Mouse (Mus musculus) urinary bladder, postnatal 0 days (tissue): Measurements from ENCODE around the gene Tab3. TPM values are rescaled to one million over a fixed set of nuclear protein-coding genes. Genes with fewer than 3 reads are reported as not detected.

ENCODE experiments used
- microRNA-seq: library from miRNA; unstranded; fragments of <30 nt; microRNA quantifications from one replicate; pipeline ENCODE4, GENCODE M21; 2016
- polyA plus RNA-seq: library from polyadenylated mRNA; unstranded; fragments of >200 nt; fragmentation: Nextera tagmentation; extraction: Ambion mirVana; gene quantifications from 2 replicates; pipeline ENCODE4 v1.2.1, GENCODE M21; 2015

Gene Tab3
- polyA plus RNA-seq: 2.2 and 2.3 TPM in 2 replicates

DNA sequence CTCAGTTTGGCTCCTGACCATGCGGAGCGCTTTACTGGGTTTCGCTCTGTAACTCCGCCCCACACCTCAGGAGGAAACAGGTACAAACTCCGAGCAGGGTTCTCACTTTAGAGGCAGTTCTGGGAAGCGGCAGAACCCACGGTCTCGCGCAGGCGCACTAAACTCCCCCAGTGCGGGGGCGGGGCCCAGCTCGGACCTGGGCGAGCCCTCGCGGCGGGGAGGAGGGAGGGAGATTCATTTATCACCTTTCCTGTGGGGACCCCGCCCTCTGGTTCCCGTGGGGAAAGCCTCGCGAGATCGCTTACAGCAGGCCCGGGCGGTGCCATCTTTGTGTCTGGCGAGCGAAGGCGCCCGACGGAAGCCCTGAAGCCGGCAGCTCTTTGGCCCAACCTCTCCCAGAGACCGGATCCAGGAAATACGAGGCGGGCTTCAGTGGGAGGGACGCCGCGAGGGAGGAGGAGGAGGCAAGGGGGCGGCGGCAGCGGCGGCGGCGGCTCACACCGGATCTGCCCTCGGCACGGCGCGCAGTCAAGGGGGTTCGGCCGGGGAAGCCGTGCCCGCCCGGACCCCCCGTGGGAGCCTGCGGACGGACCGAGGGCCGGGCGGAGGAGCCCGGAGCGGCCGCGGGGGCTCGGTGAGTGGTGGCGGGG, at the start of gene Tab3:
Tab3 (plus strand) TSS at position 491 of the 650 bp plus-strand sequence.

Small RNAs within 50 kb of the gene (microRNA-seq; reads per million reads assigned to microRNA genes)
- not detected for gene Gm44378

Other genes starting within 250 kb of the Tab3 start
- 6.5 and 7.9 TPM in 2 replicates for gene Gk, start 202.8 kb downstream of the Tab3 start, polyA plus RNA-seq